Mouse (Mus musculus) adrenal gland, postnatal 25 days (tissue): ENCODE data around the gene Gm43720. TPM values are rescaled to one million over a fixed set of nuclear protein-coding genes. Genes with fewer than 3 reads are reported as not detected.
A peak's percentile ranks its signal among the peaks of the same experiment; 100 is the strongest.

Experiments
- DNase-seq: peaks from one replicate; pipeline ENCODE4 v3.0.0; 2021; ENCODE audit warnings: mixed read lengths
- long read RNA-seq: library from polyadenylated mRNA; stranded (forward); transcript quantifications from one replicate; pipeline ENCODE4 v2.0.0, GENCODE M21; 2021
- total RNA-seq: library from RNA; stranded (reverse); gene quantifications from 2 replicates; pipeline ENCODE4 v1.2.3, GENCODE M21; 2021

Gm43720 gene
- total RNA-seq: not detected in 2 replicates
- long read RNA-seq: 0 reads

- DNase-seq: peak; percentile 85
Measured at GRCm38 (mm10) chr5:138279585-138280424, at the start of gene Gm43720, which contains the start of the genes Gpc2 and Stag3. Gene Gm43720, minus strand, starts transcription at chr5:138279958. Gene Gpc2, minus strand, starts transcription at chr5:138280005. Gene Stag3, plus strand, starts transcription at chr5:138280240.

GRCm38 (mm10) chr5:138312795-138313194, 33.0 kb upstream of the Gm43720 start:
- DNase-seq: no peak

DNA sequence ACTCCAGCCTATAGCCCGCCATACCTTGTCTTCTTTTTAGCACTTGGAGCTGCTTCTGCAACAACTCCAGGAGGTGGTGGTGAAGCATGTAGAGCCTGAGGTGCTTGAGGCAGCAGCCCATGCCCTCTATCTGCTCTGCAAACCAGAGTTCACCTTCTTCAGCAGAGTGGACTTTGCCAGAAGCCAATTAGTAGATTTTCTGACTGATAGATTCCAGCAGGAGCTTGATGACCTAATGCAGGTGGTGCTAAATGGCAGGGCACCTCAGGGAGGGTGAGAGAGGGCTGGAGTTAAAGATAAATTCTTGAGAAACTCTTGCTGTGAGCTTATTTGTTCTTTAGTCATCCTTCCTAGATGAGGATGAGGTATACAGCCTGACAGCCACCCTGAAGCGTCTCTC, 19.9 kb upstream of the Gm43720 start:
- DNase-seq: no peak

GRCm38 (mm10) chr5:138294158-138294557, 14.4 kb upstream of the Gm43720 start:
- DNase-seq: no peak

- no peak for DNase-seq
Measured at GRCm38 (mm10) chr5:138291638-138292037, 11.9 kb upstream of the Gm43720 start.

DNA sequence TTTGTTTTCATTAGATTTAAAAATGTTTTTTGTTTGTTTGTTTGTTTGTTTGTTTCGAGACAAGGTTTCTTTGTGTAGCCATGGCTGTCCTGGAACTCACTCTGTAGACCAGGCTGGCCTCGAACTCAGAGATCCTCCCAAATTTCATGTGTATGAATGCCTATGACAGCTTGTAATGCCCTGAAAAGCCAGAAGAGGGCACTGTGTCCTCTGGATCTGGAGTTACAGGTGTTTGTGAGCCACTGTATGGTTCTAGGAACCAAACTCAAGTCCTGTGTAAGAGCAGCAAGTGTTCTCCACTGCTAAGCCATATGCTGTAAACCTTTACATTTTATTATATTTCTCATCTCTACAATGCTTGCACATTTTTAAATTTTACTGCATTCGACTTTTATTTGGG, 8.1 kb upstream of the Gm43720 start:
- DNase-seq: no peak

- no peak for DNase-seq
Measured at GRCm38 (mm10) chr5:138283540-138283939, 3.8 kb upstream of the Gm43720 start.

DNA sequence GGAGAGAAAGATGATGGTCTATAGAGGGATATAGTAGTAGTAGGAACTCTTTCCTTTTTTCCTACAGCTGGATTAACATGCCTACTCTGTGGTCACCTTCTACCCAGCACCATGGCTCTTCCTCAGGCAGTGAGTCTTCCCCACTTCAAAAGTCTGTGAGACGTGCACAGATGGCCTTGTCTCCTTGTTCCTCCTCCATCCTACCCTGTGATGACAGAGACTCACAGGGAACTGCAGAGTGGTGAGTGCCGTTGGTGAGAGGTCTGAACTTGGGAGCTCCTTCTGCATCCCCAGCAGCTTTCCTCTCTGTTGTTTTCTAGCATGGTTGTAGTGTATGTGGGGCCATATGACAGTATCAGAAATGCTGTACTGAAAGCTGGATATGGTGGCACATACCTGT, 2.0 kb upstream of the Gm43720 start:
- no peak for DNase-seq

DNA sequence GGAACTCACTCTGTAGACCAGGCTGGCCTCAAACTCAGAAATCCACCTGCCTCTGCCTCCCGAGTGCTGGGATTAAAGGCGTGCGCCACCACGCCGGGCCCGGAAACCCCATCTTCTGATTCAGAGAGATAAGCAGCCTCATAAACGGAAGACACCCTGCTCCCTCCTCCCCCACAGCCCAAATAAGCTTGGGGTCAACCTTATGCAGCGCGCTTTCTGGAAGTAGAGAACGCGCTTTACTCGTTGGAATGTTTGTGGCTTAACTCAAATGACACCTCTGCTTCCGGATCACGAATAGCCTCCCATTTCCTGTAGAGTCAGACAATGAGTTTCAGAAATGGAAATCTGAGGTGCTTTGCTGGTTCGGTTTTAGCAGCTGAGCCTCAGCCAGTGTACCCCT, 1.1 kb upstream of the Gm43720 start:
- no peak for DNase-seq

DNA sequence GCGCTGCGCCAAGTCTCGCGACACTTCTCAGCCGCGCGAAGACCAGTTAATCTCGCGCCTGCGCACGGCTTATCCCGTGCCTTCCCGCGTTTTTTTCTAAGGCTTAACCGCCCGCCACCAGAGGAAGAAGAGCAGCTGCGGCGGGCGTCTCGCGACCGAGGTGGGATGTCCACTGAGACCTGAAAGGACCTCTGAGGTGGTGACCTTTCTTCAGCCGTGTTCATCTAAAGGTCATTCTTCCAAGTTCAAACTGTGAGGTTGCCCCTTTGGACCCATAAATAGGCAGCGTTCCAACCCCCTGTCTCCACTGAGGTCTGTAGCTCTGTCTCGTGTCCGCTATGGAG, 639 bp upstream of the Gm43720 start:
- no peak for DNase-seq

- DNase-seq: no peak
Measured at GRCm38 (mm10) chr5:138277994-138278393, 1.8 kb downstream of the Gm43720 start.

GRCm38 (mm10) chr5:138275216-138276050, 4.3 kb downstream of the Gm43720 start:
- no peak for DNase-seq

GRCm38 (mm10) chr5:138274186-138274585, 5.6 kb downstream of the Gm43720 start:
- no peak for DNase-seq

DNA sequence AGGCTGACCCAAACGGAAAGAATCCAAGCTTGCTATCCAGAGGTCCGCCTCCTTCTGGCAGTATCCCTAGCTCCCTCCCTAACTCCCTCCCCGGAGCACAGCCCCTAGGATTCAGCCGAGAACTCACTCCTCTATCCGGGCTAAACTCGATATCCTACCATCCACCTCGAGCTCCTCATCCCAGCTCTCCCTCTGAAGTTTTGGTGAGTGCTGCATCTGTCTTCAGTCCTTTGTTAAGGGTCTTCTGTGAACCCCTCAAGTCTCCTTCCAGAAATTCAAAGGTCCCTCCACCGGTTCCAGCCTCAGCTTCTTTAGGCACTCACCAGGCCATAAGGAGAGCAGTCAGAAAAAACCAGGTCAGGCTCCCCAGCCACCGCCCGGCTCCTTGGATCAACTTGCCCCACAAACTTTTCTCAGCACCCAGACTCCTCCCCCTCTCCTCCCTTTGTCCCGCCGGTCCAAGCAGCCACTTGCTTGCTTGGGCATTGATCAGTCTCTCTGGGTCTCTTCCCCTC, 7.3 kb downstream of the Gm43720 start, which contains the start of gene Gal3st4:
Gene Gal3st4 (minus strand): TSS at position 432 of the 515 bp plus-strand sequence.
- no peak for DNase-seq

- DNase-seq: no peak
Measured at GRCm38 (mm10) chr5:138271232-138271631, 8.5 kb downstream of the Gm43720 start.

DNA sequence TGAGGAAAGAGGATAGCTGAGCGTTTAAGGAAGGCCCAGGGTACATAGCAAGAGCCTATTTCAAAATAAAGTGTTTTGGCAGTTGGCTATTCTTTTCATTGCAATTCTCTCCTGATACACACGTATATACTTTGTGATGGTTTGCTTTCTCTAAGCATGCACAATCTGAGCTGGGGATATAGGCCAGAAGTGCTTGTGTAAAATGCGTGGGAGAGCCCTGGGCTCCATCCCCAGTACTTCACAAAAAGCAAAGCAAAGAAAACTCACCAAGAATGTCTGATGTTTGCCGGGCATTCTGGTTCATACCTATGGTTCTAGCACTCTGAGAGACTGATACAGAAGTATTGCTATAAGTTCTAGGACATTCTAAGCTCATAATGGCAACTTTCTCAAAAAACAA, 10.8 kb downstream of the Gm43720 start:
- no peak for DNase-seq

GRCm38 (mm10) chr5:138267114-138267513, 12.6 kb downstream of the Gm43720 start:
- no peak for DNase-seq

DNA sequence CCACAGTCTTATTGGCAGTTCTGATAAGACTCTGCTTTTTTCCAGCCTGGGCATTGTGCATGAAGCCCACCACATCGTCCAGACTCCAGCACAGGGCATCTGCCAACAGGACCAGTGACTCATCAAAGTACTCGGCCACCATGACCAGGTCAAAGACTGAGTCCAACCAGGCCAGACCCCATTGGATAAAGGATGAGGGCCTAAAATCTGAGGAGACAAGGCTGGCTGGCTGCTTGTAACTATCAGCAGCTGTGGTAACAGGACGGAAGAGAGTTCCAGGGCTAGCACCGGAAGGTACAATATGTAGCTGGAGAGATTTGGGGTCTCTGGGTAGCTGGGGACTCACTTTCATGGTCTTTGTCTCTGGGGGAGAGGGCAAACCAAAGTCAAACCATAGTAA, 14.0 kb downstream of the Gm43720 start:
- no peak for DNase-seq

- no peak for DNase-seq
Measured at GRCm38 (mm10) chr5:138264207-138264578, 15.6 kb downstream of the Gm43720 start.

- DNase-seq: peak; percentile 93
Measured at GRCm38 (mm10) chr5:138263260-138264206, 16.2 kb downstream of the Gm43720 start, which contains the start of gene BC037034. Gene BC037034, minus strand, starts transcription at chr5:138264033.

GRCm38 (mm10) chr5:138262582-138263240, 17.0 kb downstream of the Gm43720 start:
- DNase-seq: no peak
